ENCODE assay signal across 20 mouse cellular contexts in genomic region chr10:43235758-43236669, GRCm38 (mm10).
"Had no signal": no experiment of that assay in that cellular context is flagged by ENCODE, and none has a peak within 500 bp of the region (broad histone marks: within the 10 kb centered on the region; RNA-seq: fewer than 3 reads in every experiment).

No protein-coding gene starts in this region.

- H3K36me3 ChIP-seq: neural tube, embryonic 13.5 days had no signal

- H3K4me2 ChIP-seq: liver, embryonic 13.5 days; lung, embryonic 14.5 days; midbrain, embryonic 13.5 days; neural tube, embryonic 13.5 days had no signal

- H3K9me3 ChIP-seq: liver, embryonic 13.5 days; neural tube, embryonic 13.5 days had no signal

- H3K4me3 ChIP-seq: layer of hippocampus, adult 2 months; liver, embryonic 13.5 days; megakaryocyte, embryonic 14.5 days; midbrain, embryonic 10.5 days; midbrain, embryonic 13.5 days; myocyte; neural tube, embryonic 13.5 days had no signal

- H3K4me1 ChIP-seq: megakaryocyte, embryonic 14.5 days; midbrain, embryonic 10.5 days; midbrain, embryonic 13.5 days; neural tube, embryonic 13.5 days had no signal

- DNase-seq: kidney, adult 18-20 months; kidney, adult 9 months; kidney, postnatal 14 days; kidney, postnatal 4 days; layer of hippocampus, adult 9-11 months; liver, embryonic 13.5 days; lung, embryonic 14.5 days; retina, postnatal 1 day; right cerebral cortex, postnatal 25 days; thymus, adult 18-20 months; thymus, postnatal 36 days had no signal

- H3K27me3 ChIP-seq: liver, embryonic 13.5 days; megakaryocyte, embryonic 14.5 days; midbrain, embryonic 13.5 days; neural tube, embryonic 13.5 days had no signal

- H3K9ac ChIP-seq: liver, embryonic 13.5 days; lung, embryonic 14.5 days; midbrain, embryonic 13.5 days; neural tube, embryonic 13.5 days had no signal

- ATAC-seq: lung, postnatal 0 days; midbrain, embryonic 13.5 days; midbrain, embryonic 16.5 days had no signal

- H3K27ac ChIP-seq: layer of hippocampus, adult 2 months; liver, embryonic 13.5 days; macrophage; midbrain, embryonic 10.5 days; midbrain, embryonic 13.5 days; neural tube, embryonic 13.5 days had no signal
